Mouse (Mus musculus) liver, adult 2 months (tissue): ENCODE data around the gene Scaf11.

ENCODE experiments used
- CTCF ChIP-seq: fragments of 200-500 bp; IDR thresholded peaks from 2 replicates; pipeline ENCODE4 v1.5.1; 2011; ENCODE audit warnings: low read depth, low read length, control low read depth
- POLR2A ChIP-seq: fragments of 200-500 bp; IDR thresholded peaks from 2 replicates; pipeline ENCODE4 v1.6.1; 2011; ENCODE audit warnings: low read length, control low read depth; ENCODE audit not compliant: insufficient read depth; ENCODE audit errors: extremely low read depth

DNA sequence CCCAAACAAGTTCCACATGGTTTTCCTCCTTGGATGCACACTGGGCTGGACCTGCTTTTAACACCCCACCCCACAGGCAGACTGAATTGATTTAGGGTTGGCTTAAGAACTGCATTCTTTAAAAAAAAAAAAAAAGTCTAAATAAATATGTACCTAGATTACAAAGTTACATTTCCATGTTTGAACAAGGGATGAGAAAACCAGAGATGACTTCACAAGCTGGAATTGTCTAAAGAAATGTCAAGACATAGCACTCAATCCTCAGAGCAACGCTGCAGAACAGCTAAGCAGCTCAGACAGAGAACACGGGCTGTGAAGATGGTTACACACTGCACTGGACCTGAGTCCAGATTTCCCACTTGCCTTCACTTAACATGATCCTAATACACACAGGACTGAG, 53.5 kb downstream of the Scaf11 start:
- TF ChIP-seq POLR2A, result no peak
- no peak for TF ChIP-seq CTCF
